Mouse (Mus musculus) heart, postnatal 0 days (tissue): Measurements from ENCODE around the gene Nrip1. TPM values are rescaled to one million over a fixed set of nuclear protein-coding genes. Genes with fewer than 3 reads are reported as not detected.

Experiments
- ATAC-seq: fragments of 200-750 bp; cut with Nextera tagmentation; 2 replicates; pipeline ENCODE4 v1.8.0; 2017; ENCODE audit warnings: low read depth, moderate number of reproducible peaks, moderate library complexity; ENCODE audit not compliant: insufficient read depth
- DNase-seq: peaks from one replicate; pipeline ENCODE4 v3.0.0-alpha.2; 2016; ENCODE audit warnings: low spot score
- H3K27ac ChIP-seq: fragments of 300-500 bp; sonication (generic); 2 replicates; pipeline ENCODE4 v1.5.1; 2014; ENCODE audit warnings: low read depth, mild to moderate bottlenecking
- H3K27me3 ChIP-seq: fragments of 300-500 bp; sonication (generic); 2 replicates; pipeline ENCODE4 v1.6.1; 2014; ENCODE audit warnings: low read length, mixed read lengths; ENCODE audit not compliant: control insufficient read depth, insufficient read depth
- H3K36me3 ChIP-seq: fragments of 300-500 bp; sonication (generic); replicated peaks from 2 replicates; pipeline ENCODE4 v1.6.1; 2014; ENCODE audit warnings: low read length, mixed read lengths; ENCODE audit not compliant: control insufficient read depth, insufficient read depth
- H3K4me1 ChIP-seq: fragments of 300-500 bp; sonication (generic); 2 replicates; pipeline ENCODE4 v1.6.1; 2014; ENCODE audit warnings: antibody characterized with exemption; ENCODE audit not compliant: control insufficient read depth, insufficient read depth
- H3K4me2 ChIP-seq: fragments of 300-500 bp; sonication (generic); 2 replicates; pipeline ENCODE4 v1.6.1; 2014; ENCODE audit warnings: low read depth, mild to moderate bottlenecking, low read length, moderate library complexity
- H3K4me3 ChIP-seq: fragments of 300-500 bp; sonication (generic); 2 replicates; pipeline ENCODE4 v1.5.1; 2014; ENCODE audit warnings: low read depth, low read length
- H3K9ac ChIP-seq: fragments of 300-500 bp; sonication (generic); replicated peaks from 2 replicates; pipeline ENCODE4 v1.6.1; 2014; ENCODE audit warnings: low read depth, low read length, mixed read lengths
- H3K9me3 ChIP-seq: fragments of 300-500 bp; sonication (generic); replicated peaks from 2 replicates; pipeline ENCODE4 v1.6.1; 2016; ENCODE audit warnings: low read length; ENCODE audit not compliant: control insufficient read depth
- CTCF ChIP-seq: IDR thresholded peaks from 2 replicates; pipeline ENCODE4 v1.5.1; 2016; ENCODE audit warnings: antibody characterized with exemption, control low read depth, low read depth
- EP300 ChIP-seq: IDR thresholded peaks from 2 replicates; pipeline ENCODE4 v1.6.1; 2016; ENCODE audit warnings: antibody characterized with exemption, low read depth
- WGBS: fragments of 180-500 bp; shearing (Covaris S2); extraction: QIAGEN DNeasy Blood & Tissue Kit; methylation state at CpG from one replicate; pipeline ENCODE4 v1.1.7; 2014; 5-methylcytosine and 5-hydroxymethylcytosine counted together
- polyA plus RNA-seq: library from polyadenylated mRNA; unstranded; fragments of >200 nt; fragmentation: Nextera tagmentation; extraction: Ambion mirVana; gene quantifications from 2 replicates; pipeline ENCODE4 v1.2.1, GENCODE M21; 2015
- total RNA-seq: library from RNA; depleted of rRNA; stranded (reverse); fragments of >200 nt; gene quantifications from 2 replicates; pipeline ENCODE4 v1.2.3, GENCODE M21; 2014; ENCODE audit warnings: low replicate concordance

Nrip1 gene
- total and polyA plus RNA-seq, 2 experiments from 2014 or later, result 9.0 to 13.3 TPM

- Histone ChIP-seq H3K4me2 (no peak overlapping the region), H3K27me3 (no peaks in the 10 kb centered on the region), H3K27ac (no peak overlapping the region), H3K9me3 (no peaks in the 10 kb centered on the region), H3K4me1 (no peaks in the 10 kb centered on the region), H3K4me3 (no peak overlapping the region), H3K36me3 (no peaks in the 10 kb centered on the region), H3K9ac (no peak overlapping the region)
- no peak for DNase-seq
- ATAC-seq, result no peak
- TF ChIP-seq EP300 (no peak), CTCF (no peak)
- 77% methylated on average over 6 of the region's 6 CpGs for WGBS
Measured at GRCm38 (mm10) chr16:76265301-76265700, 108.3 kb downstream of the Nrip1 start.

GRCm38 (mm10) chr16:76263393-76263792 is 110.2 kb downstream of the Nrip1 start:
- Histone ChIP-seq H3K27ac (no peak overlapping the region), H3K9me3 (no peaks in the 10 kb centered on the region), H3K4me3 (no peak overlapping the region), H3K4me2 (no peak overlapping the region), H3K27me3 (no peaks in the 10 kb centered on the region), H3K9ac (no peak overlapping the region), H3K36me3 (no peaks in the 10 kb centered on the region), H3K4me1 (no peaks in the 10 kb centered on the region)
- no peak for ATAC-seq
- WGBS, result 62% methylated on average over 3 of the region's 4 CpGs
- DNase-seq, result no peak
- TF ChIP-seq EP300 (no peak), CTCF (no peak)

GRCm38 (mm10) chr16:76260296-76260695 is 113.3 kb downstream of the Nrip1 start:
- DNase-seq, result peak; percentile 7
- Histone ChIP-seq H3K27ac (no peak overlapping the region), H3K27me3 (no peaks in the 10 kb centered on the region), H3K9me3 (0 out of 2 replicates have a peak, but pooled peaks cover 2% of the 10 kb centered on the region), H3K36me3 (no peaks in the 10 kb centered on the region), H3K4me1 (no peaks in the 10 kb centered on the region), H3K9ac (no peak overlapping the region), H3K4me2 (no peak overlapping the region), H3K4me3 (no peak overlapping the region)
- WGBS, result 60% methylated on average over 6 of the region's 6 CpGs
- ATAC-seq, result no peak
- no peak for TF ChIP-seq EP300
- no peak for TF ChIP-seq CTCF

DNA sequence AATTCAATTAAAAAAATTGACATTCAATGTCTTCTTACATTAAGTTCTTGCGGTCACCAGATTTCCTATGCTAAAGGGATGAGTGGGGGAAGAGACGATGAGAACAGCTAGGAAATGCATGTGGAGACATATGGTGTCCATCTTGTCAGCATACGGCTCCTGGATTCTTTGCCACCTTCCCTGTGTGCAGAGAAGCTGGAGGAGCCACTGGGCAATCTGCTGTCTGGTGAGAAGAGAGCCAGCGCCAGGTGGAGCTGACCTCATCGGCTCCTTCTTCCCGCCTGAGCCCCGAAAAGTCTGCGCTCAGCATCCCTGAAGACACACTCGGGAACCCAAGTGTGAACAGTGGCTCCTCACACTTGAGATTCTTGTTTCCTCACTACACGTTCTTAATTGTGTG is 121.8 kb downstream of the Nrip1 start:
- no peaks in the 10 kb centered on the region for H3K9me3 ChIP-seq
- H3K9ac ChIP-seq, result no peak overlapping the region
- H3K4me1 ChIP-seq, result no peaks in the 10 kb centered on the region
- H3K27me3 ChIP-seq, result no peaks in the 10 kb centered on the region
- 73% methylated on average over 10 of the region's 10 CpGs for WGBS
- no peak overlapping the region for H3K4me2 ChIP-seq
- no peak overlapping the region for H3K27ac ChIP-seq
- TF ChIP-seq EP300, result no peak
- no peak for TF ChIP-seq CTCF
- no peak for DNase-seq
- H3K36me3 ChIP-seq, result no peaks in the 10 kb centered on the region
- no peak overlapping the region for H3K4me3 ChIP-seq
- ATAC-seq, result no peak

DNA sequence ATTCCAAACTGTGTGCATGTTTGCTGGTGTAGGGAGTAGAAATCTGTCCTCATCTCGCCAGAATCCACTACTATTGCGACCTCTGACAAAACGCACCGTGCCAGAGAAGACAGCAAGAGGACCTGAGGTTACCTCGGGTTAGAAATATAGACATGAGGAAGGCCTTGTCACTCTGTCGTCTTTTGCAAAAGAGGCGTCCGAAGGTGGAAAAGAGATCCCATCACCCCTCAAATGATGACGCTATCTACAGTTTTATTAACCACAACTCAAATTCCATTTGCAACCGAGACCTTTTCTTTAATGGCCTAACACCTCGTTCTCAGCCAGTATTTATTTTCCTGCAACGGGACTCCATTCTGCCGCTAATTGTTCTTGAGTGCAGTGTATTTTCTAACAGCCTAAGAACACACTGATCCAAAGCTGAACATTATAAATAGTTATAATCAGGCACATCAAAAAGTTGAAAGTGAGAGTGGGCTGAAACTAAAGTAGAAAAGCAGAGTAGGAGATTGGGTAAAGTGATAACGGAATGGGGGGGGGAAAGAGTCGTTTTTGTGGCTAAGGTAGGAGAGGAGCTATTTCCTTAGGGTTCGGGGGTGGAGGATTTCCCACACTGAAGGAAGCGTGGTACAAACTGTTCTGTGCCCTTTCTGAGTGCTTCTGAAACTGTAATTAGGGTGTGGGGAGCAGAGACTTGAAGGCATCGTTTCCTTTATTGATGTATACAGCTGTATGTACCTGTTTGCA is 124.1 kb downstream of the Nrip1 start:
- DNase-seq (no peak), ATAC-seq (no peak)
- H3K36me3 ChIP-seq, result no peaks in the 10 kb centered on the region
- no peak overlapping the region for H3K27ac ChIP-seq
- no peaks in the 10 kb centered on the region for H3K4me1 ChIP-seq
- H3K4me2 ChIP-seq, result no peak overlapping the region
- no peak for TF ChIP-seq EP300
- no peak for TF ChIP-seq CTCF
- no peaks in the 10 kb centered on the region for H3K9me3 ChIP-seq
- no peaks in the 10 kb centered on the region for H3K27me3 ChIP-seq
- 76% methylated on average over 18 of the region's 18 CpGs for WGBS
- H3K9ac ChIP-seq, result no peak overlapping the region
- H3K4me3 ChIP-seq, result no peak overlapping the region

DNA sequence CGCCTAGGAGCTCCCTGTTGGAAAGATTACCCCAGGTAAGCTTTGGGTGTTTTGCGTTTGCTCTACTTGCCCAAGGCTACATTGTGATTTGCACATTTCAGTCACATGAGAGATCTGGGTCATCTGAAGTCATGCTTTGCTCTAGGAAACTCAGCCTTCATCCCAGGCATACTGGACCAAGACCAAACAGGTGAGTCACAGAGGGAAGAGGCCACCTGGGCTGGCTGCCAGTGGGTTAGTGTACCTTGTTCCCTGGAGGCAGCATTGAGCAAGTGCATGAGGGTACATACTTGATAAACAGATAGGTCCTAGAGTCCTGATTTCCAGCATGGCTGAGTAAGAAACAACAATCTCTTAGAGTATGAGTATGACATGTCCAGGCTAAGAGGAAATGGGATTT is 130.8 kb downstream of the Nrip1 start:
- H3K9me3 ChIP-seq, result no peaks in the 10 kb centered on the region
- H3K36me3 ChIP-seq, result no peaks in the 10 kb centered on the region
- ATAC-seq, result no peak
- no peak overlapping the region for H3K4me2 ChIP-seq
- no peak overlapping the region for H3K9ac ChIP-seq
- no peaks in the 10 kb centered on the region for H3K27me3 ChIP-seq
- WGBS, result 78% methylated on average over 2 of the region's 2 CpGs
- DNase-seq, result no peak
- H3K27ac ChIP-seq, result no peak overlapping the region
- H3K4me3 ChIP-seq, result no peak overlapping the region
- no peak for TF ChIP-seq EP300
- TF ChIP-seq CTCF, result no peak
- H3K4me1 ChIP-seq, result no peaks in the 10 kb centered on the region
